Mouse (Mus musculus) kidney, postnatal 4 days (tissue): ENCODE results near the gene Lhpp.

Experiments used
- DNase-seq, 2 experiments: peaks; one replicate each; pipeline ENCODE4 v3.0.0; 2021; ENCODE audit warnings: mixed read lengths in 2 of 2

Gene Lhpp

DNA sequence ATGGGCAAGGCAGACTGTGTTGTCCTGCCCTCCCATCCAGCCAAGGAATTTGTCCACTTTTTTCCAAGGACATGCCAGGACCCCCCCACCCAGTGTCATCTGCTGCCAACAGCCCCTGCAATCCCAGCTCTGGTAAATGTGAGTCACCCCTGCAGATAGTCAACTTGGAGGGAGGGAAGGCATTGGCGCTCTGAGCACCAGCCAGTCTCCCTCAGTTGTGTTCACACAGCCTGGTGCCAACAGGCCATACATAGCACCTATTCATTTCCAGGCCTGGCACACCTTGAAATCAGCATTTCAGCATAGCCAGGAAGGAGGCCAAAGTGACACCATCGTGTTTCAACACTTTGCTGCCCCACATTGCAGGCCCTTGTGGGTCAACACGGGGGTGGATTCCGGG lies 73.5 kb downstream of the Lhpp start:
- DNase-seq = no peak

DNA sequence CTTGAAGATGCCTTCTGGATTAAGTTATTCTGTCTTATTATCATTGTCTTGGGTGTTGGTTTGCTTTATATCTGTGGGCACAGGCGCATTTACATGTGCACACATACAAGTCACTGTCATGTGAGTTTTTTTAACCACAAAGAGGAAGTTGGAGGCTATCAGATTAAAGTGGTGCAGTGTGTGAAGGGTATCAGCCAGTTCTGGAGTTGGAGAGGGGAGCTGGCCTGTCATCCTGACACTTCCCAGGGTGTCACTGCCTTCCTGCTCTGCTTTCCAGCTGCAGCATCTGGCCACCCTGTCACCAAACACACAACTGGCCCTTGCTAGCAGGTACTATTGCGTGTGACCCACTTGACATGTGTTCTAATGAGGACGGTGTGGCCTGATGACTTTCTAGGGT lies 76.1 kb downstream of the Lhpp start:
- DNase-seq = no peak

DNA sequence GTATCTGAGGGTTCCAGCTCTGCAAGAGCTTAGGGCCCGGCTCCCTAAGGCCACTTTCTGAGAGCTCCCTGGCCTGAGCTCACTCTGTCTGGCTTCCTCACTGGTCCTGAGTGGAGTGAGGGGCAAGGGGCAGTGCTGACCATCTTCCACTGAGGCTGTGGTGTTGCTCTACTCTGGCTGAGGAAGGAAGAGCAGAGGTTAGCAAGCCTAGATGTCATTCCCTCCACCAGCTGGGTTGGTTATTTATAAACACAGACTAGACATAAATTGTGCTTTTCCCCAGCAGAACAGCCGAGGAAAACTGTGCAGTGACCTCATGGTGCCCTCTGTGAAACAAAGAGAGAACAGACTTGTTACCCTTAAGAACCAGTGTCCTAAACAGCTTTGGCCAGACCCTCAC lies 77.5 kb downstream of the Lhpp start:
- peak in 1 of 2 experiments; percentile 45 for DNase-seq

DNA sequence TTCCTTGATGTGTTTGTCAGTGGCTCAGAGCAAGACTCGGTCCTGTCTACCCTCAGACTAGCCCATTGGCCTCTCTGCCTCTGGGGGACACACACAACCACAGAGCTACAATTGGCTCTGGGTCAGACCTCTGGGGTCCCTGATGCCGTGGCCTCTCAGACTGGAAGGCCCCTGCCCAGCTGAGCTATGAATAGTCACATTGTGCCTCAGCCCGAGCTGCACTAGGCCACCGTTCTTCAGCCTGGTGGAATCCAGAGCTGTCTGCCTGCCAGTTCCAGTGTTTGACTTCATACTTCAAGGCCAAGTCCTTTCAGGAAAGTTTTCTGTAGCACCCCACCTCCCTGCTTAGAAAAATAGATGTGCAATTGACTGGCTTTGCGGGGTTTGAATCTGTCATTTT lies 78.3 kb downstream of the Lhpp start:
- no peak for DNase-seq

- no peak for DNase-seq
These were observed 79.3 kb downstream of the Lhpp start for GRCm38 (mm10) chr7:132689722-132690121.

DNA sequence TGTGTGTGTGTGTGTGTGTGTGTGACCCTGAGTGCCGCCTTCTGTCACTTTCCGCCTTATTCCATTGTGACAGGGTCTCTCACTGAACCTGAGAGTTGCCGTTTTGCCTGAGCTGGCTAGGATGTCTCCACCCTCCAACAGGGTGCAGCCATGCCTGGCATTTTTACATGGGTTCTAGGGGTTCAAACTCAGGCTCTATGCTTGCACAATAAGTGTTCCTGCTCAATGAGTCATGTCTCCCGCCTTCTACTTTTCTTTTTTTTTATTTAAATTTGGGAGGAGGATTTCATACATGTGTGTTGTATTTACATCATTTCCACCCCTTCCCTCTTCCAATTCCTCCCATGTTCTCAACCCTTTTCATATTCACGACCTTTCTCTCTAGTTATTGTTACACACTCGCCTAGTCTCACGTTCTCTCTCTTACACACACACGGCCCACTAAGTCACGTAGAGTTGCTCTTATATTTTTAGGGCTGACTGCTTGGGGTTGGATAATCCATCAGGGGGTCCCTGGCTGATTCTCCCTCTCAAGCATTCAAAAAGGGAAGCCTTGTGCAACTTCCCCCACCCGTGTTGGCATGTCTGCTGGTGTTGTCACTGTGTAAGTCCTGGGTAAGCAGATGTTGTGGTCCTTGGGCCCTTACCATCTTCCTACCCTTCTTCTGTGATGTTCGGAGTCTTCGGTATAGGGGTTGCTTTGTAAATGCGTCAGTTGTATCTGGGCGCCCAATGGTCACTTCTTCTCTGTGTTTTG lies 80.5 kb downstream of the Lhpp start:
- DNase-seq = no peak

DNA sequence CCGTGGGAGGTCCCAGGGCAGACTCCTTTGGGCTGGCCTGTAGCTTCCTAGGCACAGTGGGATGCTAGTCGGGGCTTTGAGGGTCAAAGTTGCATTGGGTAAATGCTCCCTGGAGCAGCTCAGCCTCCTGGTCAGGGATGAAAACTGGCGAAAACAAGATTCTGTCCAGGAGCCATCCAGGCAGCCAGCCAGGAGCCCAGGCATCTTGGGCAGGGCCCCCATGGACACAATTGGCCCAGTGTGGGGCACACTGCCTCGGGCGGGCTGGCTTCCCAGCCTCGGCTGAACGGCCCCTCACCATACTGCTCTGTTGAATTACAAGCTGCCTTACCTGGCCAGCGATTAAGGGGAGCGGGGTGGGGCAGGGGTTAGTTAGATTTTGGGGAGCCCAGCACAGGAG lies 82.3 kb downstream of the Lhpp start:
- peak; percentile 44 to 63 for DNase-seq

DNA sequence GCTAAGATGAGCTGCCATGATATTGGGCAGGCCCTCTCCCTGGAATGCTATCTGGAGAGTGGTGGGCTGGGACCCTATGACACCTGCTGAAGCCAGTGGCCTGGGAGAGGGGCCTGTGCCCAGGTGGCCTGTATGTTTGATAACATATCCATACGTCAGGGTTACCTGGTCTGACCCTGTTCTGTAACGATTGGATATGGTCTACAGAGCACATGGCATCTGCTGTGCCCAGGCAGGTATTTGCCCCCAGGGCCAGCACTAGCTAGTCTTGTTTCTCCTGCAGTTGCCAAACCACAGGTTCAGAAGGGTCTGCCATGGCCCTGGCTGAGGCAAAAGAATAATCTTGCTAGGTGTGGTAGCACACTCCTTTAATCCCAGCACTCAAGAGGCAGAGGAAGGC lies 83.1 kb downstream of the Lhpp start:
- peak; percentile 53 to 75 for DNase-seq

- DNase-seq = no peak
These were observed 86.9 kb downstream of the Lhpp start for GRCm38 (mm10) chr7:132697258-132697796.

GRCm38 (mm10) chr7:132698737-132699136 lies 88.3 kb downstream of the Lhpp start:
- DNase-seq = no peak

GRCm38 (mm10) chr7:132699165-132699564 lies 88.7 kb downstream of the Lhpp start:
- DNase-seq = no peak

DNA sequence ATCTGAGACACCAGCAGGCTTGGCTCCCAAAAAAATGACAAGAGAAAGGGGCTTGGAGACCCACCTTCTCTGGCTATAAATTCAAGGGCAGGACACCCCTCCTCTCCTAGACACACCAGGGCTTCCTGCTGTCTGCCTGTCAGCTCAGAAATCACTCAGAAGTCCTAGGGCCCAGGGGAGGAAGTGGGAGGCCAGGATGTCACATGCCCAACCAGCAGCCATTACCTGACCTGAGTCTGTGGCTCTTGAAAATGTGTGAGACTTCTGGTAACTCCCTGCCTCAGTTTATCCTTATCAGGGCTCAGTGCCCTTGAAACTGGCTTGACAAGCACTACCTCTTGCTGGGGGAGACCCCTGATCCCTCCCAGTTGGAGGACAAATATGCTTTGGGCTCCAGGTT lies 89.2 kb downstream of the Lhpp start:
- DNase-seq = no peak

- no peak for DNase-seq
These were observed 89.7 kb downstream of the Lhpp start for GRCm38 (mm10) chr7:132700107-132700506.

DNA sequence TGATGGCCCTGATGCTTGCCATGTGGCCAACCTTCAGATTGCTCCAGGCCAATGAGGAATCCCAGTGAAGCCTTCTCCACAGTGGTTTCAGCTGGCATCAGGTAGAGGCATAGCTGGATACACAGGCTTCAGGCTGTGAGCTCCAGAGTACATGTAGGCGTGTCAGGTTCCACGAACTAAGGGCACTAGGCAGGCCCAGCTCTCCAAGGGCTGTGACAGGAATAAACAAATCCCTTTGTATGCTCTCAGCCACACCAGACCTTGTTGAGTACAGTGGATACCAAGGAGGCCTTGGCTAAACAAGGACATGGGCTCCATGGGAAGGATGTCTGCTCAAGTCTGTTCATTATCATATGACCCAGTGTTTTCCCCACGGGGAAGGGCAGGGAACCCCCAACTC lies 91.0 kb downstream of the Lhpp start:
- no peak for DNase-seq

DNA sequence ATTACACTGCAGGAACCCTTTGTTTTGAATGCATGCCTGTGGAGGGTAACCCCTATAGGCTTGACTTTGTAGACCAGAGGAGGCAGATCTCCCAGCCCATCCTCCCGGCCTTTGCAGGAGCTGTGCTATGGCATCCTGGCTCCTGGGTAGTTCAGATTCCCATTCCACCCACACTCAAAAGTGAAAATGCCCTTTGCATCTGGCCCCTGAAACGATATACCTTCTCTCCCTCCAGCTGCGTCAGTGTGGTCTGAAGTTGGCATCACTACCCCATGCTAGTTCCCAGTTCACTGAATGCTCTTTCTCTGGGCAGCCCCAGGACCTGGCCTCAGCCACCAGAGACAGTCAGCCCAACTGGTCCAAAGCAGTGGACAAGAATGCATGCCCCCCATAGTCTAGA lies 91.6 kb downstream of the Lhpp start:
- no peak for DNase-seq

DNA sequence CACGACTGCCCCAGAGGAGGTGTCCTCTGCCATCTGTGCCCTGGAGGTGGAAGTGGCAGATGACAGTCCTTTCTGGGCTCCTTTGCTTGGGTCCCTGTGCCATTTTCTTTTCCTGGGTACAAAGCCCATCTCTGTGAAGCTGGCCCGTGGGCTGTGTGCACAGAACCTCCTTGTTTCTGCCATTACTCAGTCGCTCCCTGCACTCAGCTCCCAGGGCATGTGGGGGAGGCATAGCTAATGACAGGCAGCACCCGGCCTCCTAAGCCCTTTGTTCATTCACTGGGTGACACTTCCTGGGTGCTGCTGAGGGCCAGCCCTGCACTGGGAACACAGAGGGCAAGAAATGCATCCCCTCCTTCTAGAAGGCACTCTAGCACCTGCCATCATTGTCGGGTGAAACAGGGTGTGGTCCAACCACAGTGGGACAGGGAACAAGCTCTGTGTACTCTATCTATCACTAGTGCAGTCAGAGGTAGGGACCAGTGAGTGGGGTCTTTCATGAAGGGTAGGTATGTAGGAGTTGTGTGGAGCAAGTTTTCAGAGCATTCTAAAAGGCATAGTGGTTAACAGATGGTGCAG lies 92.1 kb downstream of the Lhpp start:
- DNase-seq = no peak

DNA sequence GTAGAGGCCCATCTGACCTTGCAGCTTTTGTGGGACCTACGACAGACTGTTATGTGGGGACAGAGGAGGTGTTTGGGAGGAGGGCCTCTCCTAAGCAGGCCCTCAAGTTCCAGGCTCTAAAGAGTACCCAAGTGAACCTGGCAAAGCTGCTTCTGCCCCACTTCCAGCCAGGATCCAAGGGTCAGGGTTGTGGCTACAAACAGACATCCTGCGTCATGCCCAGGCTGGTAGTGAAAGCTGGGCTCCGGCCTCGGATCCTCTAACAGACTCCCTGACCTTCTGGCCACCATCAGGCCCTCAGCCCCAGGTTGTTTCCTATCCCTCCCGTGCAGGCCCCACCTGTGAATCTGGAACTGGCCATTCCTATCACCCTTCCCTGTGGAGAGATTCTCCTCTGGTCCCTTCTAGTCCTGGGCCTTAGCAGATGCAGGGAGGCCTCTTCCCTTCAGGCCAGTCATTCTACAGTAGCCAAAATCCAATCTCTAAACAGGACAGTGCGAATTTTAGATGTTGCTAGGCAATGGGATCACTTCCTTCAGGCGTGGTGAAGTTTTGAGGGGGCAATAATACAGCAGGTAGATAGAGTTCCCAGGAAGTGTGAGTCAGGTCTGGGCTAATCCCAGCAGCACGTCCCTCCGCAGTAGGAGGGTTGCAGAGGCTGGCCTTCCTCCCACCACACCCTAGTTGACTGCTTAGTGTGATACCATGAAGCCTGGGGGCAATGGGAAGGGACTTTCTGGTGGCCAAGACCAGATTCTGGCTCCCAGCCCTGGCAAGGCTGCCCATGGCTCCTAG lies 93.3 kb downstream of the Lhpp start:
- no peak for DNase-seq

DNA sequence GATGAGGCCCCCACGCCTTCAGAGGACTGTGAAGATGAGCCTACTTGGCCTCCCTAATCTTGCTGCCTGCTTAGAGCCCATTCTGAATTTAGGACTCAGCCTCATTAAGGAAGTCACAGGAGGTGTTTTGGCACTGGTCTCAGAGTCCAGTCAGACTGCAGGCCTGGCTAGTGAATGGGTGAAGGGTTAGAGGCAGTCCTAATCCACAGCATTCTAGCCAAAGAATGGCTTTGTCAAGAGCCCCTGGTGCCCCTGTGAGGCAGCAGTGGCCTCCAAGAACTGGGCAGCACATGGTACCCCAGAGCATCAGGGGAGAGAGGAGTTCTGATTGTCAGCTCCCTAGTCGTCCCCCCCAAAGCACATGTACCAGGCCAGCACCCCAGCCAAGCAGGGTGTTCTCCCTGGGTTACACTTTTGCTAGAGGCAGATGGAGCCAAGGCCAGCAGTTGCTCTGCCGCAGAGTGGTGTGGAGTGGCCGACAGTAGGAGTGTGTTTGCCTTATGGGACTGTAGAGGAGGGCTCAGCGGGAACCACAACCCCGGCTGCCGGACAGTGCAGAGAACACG lies 94.0 kb downstream of the Lhpp start:
- DNase-seq = no peak

GRCm38 (mm10) chr7:132705130-132705529 lies 94.7 kb downstream of the Lhpp start:
- peak in 1 of 2 experiments; percentile 48 for DNase-seq

DNA sequence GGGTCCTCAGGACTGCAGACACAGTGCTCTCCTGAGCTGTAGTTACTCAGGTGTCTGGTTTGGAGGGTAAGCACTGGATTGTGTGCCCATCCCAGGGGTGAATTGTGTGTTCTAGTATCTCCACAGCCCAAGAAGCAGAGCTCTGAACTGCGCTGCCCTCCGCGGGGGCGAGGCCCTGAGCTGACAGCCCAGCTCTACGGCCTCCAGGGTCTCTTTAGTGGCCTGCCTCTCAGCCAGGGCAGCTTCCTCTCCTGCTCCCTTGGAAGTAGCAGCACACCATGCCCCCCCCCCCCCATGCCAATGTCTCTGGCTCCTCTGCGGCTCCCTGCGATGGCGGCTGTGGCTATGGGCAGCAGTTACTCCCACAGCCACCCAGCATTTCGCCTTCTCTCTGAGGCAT lies 101.1 kb downstream of the Lhpp start:
- no peak for DNase-seq

- DNase-seq = peak; percentile 63 to 77
These were observed 101.7 kb downstream of the Lhpp start for GRCm38 (mm10) chr7:132712044-132712708.

DNA sequence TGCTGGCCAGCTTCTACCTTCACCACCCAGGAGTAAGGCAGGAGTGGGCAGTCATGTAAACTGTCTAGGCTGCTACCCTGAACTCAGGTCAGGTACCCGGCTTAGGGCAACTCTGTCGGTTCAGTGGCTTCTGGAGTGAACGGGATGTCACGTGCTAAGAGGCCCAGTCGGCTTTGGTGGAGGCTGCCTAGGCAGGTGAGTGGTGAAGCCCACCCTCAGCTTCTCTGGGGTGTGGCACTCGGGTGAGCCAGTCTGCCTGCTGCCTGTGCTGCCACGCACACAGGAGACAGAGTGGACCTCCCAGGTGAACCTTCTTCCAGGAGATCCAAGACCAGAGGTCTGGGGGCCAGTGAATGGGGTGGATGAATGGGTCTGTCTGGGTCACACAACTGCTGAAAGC lies 102.5 kb downstream of the Lhpp start:
- no peak for DNase-seq
